Mouse (Mus musculus) embryonic facial prominence, embryonic 11.5 days (tissue): ENCODE results near the gene Bricd5. TPM values are rescaled to one million over a fixed set of nuclear protein-coding genes. Genes with fewer than 3 reads are reported as not detected.
A peak's percentile ranks its signal among the peaks of the same experiment; 100 is the strongest.

Experiments used
- ATAC-seq: fragments of 200-750 bp; cut with Nextera tagmentation; replicated peaks from 2 replicates; pipeline ENCODE4 v1.8.0; 2017; ENCODE audit warnings: low read depth; ENCODE audit not compliant: insufficient number of reproducible peaks, low FRiP score, low TSS enrichment
- DNase-seq: peaks from one replicate; pipeline ENCODE4 v3.0.0-alpha.2; 2015; ENCODE audit warnings: low spot score
- H3K27ac ChIP-seq: fragments of 300-500 bp; sonication (generic); replicated peaks from 2 replicates; pipeline ENCODE4 v1.5.1; 2014; ENCODE audit warnings: mild to moderate bottlenecking, low read depth, low read length, control low read depth
- H3K27me3 ChIP-seq: fragments of 300-500 bp; sonication (generic); 2 replicates; pipeline ENCODE4 v1.6.1; 2014; ENCODE audit warnings: mild to moderate bottlenecking, low read length, moderate library complexity, mixed read lengths; ENCODE audit not compliant: control insufficient read depth, insufficient read depth
- H3K36me3 ChIP-seq: fragments of 300-500 bp; sonication (generic); replicated peaks from 2 replicates; pipeline ENCODE4 v1.6.1; 2014; ENCODE audit warnings: low read depth, mild to moderate bottlenecking, low read length, moderate library complexity, mixed read lengths; ENCODE audit not compliant: control insufficient read depth, insufficient read depth
- H3K4me1 ChIP-seq: fragments of 300-500 bp; sonication (generic); 2 replicates; pipeline ENCODE4 v1.6.1; 2014; ENCODE audit warnings: low read length, mixed read lengths; ENCODE audit not compliant: control insufficient read depth, insufficient read depth
- H3K4me2 ChIP-seq: fragments of 300-500 bp; sonication (generic); 2 replicates; pipeline ENCODE4 v1.6.1; 2014; ENCODE audit warnings: low read depth, mild to moderate bottlenecking, control low read depth, low read length, moderate library complexity
- H3K4me3 ChIP-seq: fragments of 300-500 bp; sonication (generic); 2 replicates; pipeline ENCODE4 v1.5.1; 2014; ENCODE audit warnings: low read depth, low read length, control low read depth
- H3K9ac ChIP-seq: fragments of 300-500 bp; sonication (generic); replicated peaks from 2 replicates; pipeline ENCODE4 v1.6.1; 2014; ENCODE audit warnings: mild to moderate bottlenecking, control low read depth, low read length
- H3K9me3 ChIP-seq: fragments of 300-500 bp; sonication (generic); replicated peaks from 2 replicates; pipeline ENCODE4 v1.6.1; 2016; ENCODE audit warnings: mild to moderate bottlenecking, low read length, inconsistent platforms, mixed read lengths; ENCODE audit not compliant: control insufficient read depth
- WGBS: fragments of 180-500 bp; shearing (Covaris S2); extraction: QIAGEN DNeasy Blood & Tissue Kit; methylation state at CpG from one replicate; pipeline ENCODE4 v1.1.7; 2014; 5-methylcytosine and 5-hydroxymethylcytosine counted together
- polyA plus RNA-seq: library from polyadenylated mRNA; unstranded; fragments of >200 nt; fragmentation: Nextera tagmentation; extraction: Ambion mirVana; gene quantifications from 2 replicates; pipeline ENCODE4 v1.2.1, GENCODE M21; 2014

Bricd5 gene
- polyA plus RNA-seq, 1 experiment from 2014 or later, result not detected

DNA sequence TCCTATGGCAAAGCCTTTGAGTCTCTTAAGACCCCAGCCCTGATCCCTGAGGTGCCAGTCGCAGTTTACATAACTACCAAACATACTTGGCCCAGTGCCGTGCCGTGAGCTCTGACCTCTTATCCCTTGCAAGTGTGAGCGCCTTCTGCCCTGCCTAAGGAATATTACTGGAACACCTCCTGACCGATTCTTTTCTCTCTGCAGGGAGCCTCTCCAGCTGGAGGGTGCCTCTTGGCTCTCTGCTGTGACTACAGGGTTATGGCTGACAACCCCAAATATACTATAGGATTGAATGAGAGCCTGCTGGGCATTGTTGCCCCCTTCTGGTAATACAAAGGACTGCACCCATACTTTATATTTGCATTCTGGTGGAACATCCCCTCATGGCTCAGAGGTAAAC, 36.7 kb upstream of the Bricd5 start:
- no peaks in the 10 kb centered on the region for H3K9me3 ChIP-seq
- 75% methylated on average over 5 of the region's 5 CpGs for WGBS
- ATAC-seq, result 0 out of 2 replicates have a peak, but pooled peaks have one; percentile 53
- DNase-seq, result peak; percentile 65
- H3K4me1 ChIP-seq, result no peaks in the 10 kb centered on the region
- no peak overlapping the region for H3K9ac ChIP-seq
- no peak overlapping the region for H3K27ac ChIP-seq
- no peak overlapping the region for H3K4me3 ChIP-seq
- H3K36me3 ChIP-seq, result peaks cover 3% of the 10 kb centered on the region; the same call in 1 of the 2 replicates
- no peaks in the 10 kb centered on the region for H3K27me3 ChIP-seq
- H3K4me2 ChIP-seq, result no peak overlapping the region

DNA sequence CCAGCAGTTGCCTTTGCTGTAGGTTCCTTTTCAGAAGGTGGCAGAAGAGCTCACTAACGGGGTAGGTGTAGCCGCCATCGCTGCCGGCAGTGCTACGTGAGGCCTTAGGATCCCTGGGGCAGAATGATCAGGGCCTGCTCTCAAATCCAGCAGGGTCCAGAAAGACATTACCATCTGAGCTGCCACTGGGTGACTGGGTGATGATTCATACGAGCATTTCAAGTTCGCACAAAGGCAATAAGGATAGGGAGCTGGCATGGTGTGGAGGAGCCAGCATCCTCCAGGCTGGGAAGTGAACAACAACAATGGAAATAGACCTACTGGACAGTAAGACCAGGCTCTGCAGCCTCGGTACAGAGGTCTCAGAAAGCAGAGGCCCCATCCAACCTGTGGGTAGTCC, 33.3 kb upstream of the Bricd5 start:
- H3K27me3 ChIP-seq, result no peaks in the 10 kb centered on the region
- no peaks in the 10 kb centered on the region for H3K9me3 ChIP-seq
- WGBS, result 92% methylated on average over 8 of the region's 8 CpGs
- H3K4me1 ChIP-seq, result no peaks in the 10 kb centered on the region
- ATAC-seq (no peak), DNase-seq (no peak)
- H3K4me3 ChIP-seq, result no peak overlapping the region
- H3K36me3 ChIP-seq, result peaks cover 15% of the 10 kb centered on the region
- no peak overlapping the region for H3K27ac ChIP-seq
- H3K9ac ChIP-seq, result no peak overlapping the region
- H3K4me2 ChIP-seq, result no peak overlapping the region

DNA sequence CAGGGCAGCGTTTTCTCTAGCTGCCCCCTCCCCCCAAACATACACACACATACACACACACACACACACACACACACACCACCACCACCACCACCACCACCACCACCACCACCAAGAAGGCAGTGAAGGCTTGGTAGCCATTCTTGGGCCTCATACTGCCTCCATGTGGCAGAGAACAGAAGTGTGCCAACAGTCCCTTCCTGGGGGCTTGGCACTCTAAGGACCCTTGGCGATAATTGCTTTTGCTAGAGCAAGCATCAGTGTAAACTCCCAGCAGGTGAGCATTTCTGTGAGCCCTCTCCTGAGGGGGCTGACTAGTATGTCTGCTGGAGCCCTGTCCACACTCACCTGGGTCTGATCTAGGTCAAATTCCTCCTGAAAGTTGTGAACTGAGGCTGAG, 32.5 kb upstream of the Bricd5 start:
- WGBS, result 42% methylated on average over 2 of the region's 2 CpGs
- ATAC-seq (no peak), DNase-seq (peak; percentile 20)
- H3K4me3 ChIP-seq, result no peak overlapping the region
- peaks cover 17% of the 10 kb centered on the region for H3K36me3 ChIP-seq
- no peak overlapping the region for H3K4me2 ChIP-seq
- no peaks in the 10 kb centered on the region for H3K9me3 ChIP-seq
- no peak overlapping the region for H3K27ac ChIP-seq
- no peak overlapping the region for H3K9ac ChIP-seq
- H3K4me1 ChIP-seq, result no peaks in the 10 kb centered on the region
- H3K27me3 ChIP-seq, result no peaks in the 10 kb centered on the region

DNA sequence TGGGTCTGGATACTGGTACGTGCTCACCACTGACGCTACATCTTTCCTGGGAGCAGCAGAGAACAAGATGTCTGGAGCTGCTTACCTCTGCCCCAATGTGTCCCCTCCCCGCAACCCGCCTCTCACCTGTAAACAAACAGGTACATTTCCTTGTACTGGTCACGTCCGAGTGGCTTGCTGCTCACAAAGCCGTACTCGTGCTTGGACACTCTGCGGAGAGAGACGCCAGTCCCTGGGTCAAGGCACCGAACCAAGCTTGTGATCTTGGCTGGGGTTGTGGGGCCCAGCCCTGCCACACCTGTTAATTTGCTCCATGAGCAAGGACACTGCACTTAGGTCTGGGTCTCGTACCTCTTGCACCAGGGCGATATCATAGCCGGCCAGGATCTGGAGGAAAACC, 31.6 kb upstream of the Bricd5 start:
- DNase-seq (no peak), ATAC-seq (no peak)
- no peaks in the 10 kb centered on the region for H3K27me3 ChIP-seq
- no peak overlapping the region for H3K9ac ChIP-seq
- no peaks in the 10 kb centered on the region for H3K4me1 ChIP-seq
- WGBS, result 90% methylated on average over 14 of the region's 14 CpGs
- no peak overlapping the region for H3K4me2 ChIP-seq
- peaks cover 17% of the 10 kb centered on the region for H3K36me3 ChIP-seq
- H3K4me3 ChIP-seq, result no peak overlapping the region
- H3K9me3 ChIP-seq, result no peaks in the 10 kb centered on the region
- H3K27ac ChIP-seq, result no peak overlapping the region

DNA sequence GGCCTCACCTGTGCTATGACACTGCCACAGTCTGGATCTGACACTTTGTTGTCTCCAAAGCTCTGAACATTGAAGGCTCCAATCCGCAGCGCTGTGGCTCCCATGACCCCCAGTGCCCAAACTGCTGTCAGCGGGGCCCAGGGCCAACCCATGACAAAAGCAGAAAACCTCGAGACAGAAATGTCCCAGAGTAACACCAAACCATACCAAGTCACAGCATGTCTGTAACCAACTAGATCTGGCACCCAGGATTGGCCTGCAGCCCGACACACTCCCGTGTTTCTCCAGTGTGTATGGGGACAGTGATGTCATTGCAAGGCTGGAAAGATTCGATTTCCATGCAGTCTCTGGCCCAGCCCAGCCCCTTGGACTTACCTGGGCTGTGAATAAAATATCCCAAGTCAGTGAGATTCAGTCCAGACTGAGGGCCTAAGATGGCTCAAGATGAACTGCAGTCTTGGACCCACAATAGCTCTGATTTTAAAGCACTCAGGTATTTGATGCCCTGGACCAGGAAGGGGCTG, 31.0 kb upstream of the Bricd5 start, which contains the start of gene Dnase1l2:
Dnase1l2 (minus strand) TSS at position 474 of the 524 bp plus-strand sequence.
- DNase-seq (no peak), ATAC-seq (no peak)
- H3K4me1 ChIP-seq, result no peaks in the 10 kb centered on the region
- H3K9ac ChIP-seq, result no peak within 1 kb of the TSS
- H3K27me3 ChIP-seq, result no peaks in the 10 kb centered on the region
- H3K4me2 ChIP-seq, result no peak within 1 kb of the TSS
- WGBS, result 81% methylated on average over 7 of the region's 7 CpGs
- no peak within 1 kb of the TSS for H3K4me3 ChIP-seq
- peaks cover 19% of the 10 kb centered on the region for H3K36me3 ChIP-seq
- H3K9me3 ChIP-seq, result no peaks in the 10 kb centered on the region
- H3K27ac ChIP-seq, result no peak within 1 kb of the TSS

DNA sequence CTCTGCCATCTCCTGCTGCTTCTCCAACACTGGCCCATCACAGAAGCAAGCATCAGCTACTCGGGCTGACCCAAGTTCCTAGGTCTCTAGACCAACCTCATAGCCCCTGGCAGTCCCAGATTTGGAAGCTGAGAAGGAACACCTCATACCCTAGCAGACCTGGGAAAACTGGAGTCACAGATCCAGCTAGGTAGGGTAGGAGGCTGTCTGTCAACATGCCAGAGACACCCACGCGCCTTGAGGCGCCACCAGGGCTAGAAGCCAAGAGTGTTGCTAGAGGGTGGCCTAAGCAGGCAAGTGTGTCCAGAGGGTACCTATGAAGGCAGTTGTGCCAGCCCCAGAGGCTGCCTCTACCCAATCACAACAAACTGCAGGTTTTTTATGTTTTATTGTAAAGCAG, 30.3 kb upstream of the Bricd5 start:
- Histone ChIP-seq H3K9me3 (no peaks in the 10 kb centered on the region), H3K27me3 (no peaks in the 10 kb centered on the region), H3K4me3 (no peak overlapping the region), H3K36me3 (peaks cover 19% of the 10 kb centered on the region), H3K4me1 (no peaks in the 10 kb centered on the region), H3K9ac (no peak overlapping the region), H3K27ac (no peak overlapping the region), H3K4me2 (no peak overlapping the region)
- no peak for ATAC-seq
- WGBS, result 91% methylated on average over 4 of the region's 4 CpGs
- DNase-seq, result no peak

DNA sequence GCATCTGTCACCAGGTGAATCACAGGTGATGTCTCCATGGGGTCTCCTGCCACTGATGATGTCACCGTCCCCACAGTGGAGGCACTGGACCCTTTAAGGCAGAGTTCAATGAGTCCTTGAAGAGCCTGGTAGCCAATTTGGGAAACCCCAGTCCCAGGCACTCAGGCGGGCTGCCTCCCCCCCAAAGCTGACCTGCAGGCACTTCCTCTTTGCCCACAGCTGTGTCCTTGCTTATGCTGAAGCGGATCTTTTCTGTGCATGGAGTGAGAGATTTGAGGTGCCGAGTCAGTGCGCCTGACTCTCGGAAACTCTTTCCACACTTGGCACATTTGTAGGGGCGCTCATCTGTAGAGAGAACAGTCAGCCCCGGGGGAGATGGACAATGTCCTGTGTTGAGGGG, 27.1 kb upstream of the Bricd5 start:
- no peak overlapping the region for H3K27ac ChIP-seq
- H3K4me1 ChIP-seq, result no peaks in the 10 kb centered on the region
- no peaks in the 10 kb centered on the region for H3K9me3 ChIP-seq
- no peak overlapping the region for H3K4me3 ChIP-seq
- ATAC-seq (no peak), DNase-seq (no peak)
- no peak overlapping the region for H3K9ac ChIP-seq
- 89% methylated on average over 8 of the region's 8 CpGs for whole genome bisulfite sequencing
- peaks cover 20% of the 10 kb centered on the region for H3K36me3 ChIP-seq
- H3K27me3 ChIP-seq, result no peaks in the 10 kb centered on the region
- no peak overlapping the region for H3K4me2 ChIP-seq

DNA sequence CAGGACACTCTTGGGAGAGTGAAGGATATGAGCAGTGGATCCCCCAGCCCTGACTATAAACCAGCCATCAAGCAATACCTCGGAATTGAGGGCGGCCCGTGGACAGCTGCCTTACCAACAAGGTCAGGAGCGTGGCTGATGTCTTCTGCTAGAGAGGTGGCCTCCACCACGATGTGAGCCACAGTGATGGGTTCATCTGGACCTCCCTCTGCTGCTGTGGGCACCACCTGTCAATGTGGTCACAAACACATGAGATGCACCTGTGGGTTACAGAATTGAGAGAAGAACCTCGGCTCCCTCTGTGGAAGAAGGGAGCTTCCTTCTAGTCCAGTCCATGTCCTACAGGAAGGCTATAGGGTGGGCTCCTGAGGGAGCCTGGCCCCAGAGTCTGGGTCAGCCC, 24.2 kb upstream of the Bricd5 start:
- no peak overlapping the region for H3K4me3 ChIP-seq
- H3K4me2 ChIP-seq, result no peak overlapping the region
- no peaks in the 10 kb centered on the region for H3K27me3 ChIP-seq
- no peak overlapping the region for H3K27ac ChIP-seq
- H3K36me3 ChIP-seq, result peaks cover 13% of the 10 kb centered on the region
- ATAC-seq (no peak), DNase-seq (no peak)
- H3K9me3 ChIP-seq, result no peaks in the 10 kb centered on the region
- 87% methylated on average over 6 of the region's 6 CpGs for WGBS
- H3K4me1 ChIP-seq, result no peaks in the 10 kb centered on the region
- no peak overlapping the region for H3K9ac ChIP-seq
